Mouse (Mus musculus) embryonic facial prominence, embryonic 11.5 days (tissue): Measurements from ENCODE around the gene Slco1a6. TPM values are rescaled to one million over a fixed set of nuclear protein-coding genes. Genes with fewer than 3 reads are reported as not detected.
"Not testable (repeated sequence)": the region's sequence is repeated elsewhere in the genome, so short reads cannot be mapped to it uniquely, and the experiment has no call there.

ENCODE experiments used
- ATAC-seq: fragments of 200-750 bp; cut with Nextera tagmentation; replicated peaks from 2 replicates; pipeline ENCODE4 v1.8.0; 2017; ENCODE audit warnings: low read depth; ENCODE audit not compliant: insufficient number of reproducible peaks, low FRiP score, low TSS enrichment
- DNase-seq: peaks from one replicate; pipeline ENCODE4 v3.0.0-alpha.2; 2015; ENCODE audit warnings: low spot score
- H3K27ac ChIP-seq: fragments of 300-500 bp; sonication (generic); replicated peaks from 2 replicates; pipeline ENCODE4 v1.5.1; 2014; ENCODE audit warnings: mild to moderate bottlenecking, low read depth, low read length, control low read depth
- H3K27me3 ChIP-seq: fragments of 300-500 bp; sonication (generic); 2 replicates; pipeline ENCODE4 v1.6.1; 2014; ENCODE audit warnings: mild to moderate bottlenecking, low read length, moderate library complexity, mixed read lengths; ENCODE audit not compliant: control insufficient read depth, insufficient read depth
- H3K36me3 ChIP-seq: fragments of 300-500 bp; sonication (generic); replicated peaks from 2 replicates; pipeline ENCODE4 v1.6.1; 2014; ENCODE audit warnings: low read depth, mild to moderate bottlenecking, low read length, moderate library complexity, mixed read lengths; ENCODE audit not compliant: control insufficient read depth, insufficient read depth
- H3K4me1 ChIP-seq: fragments of 300-500 bp; sonication (generic); 2 replicates; pipeline ENCODE4 v1.6.1; 2014; ENCODE audit warnings: low read length, mixed read lengths; ENCODE audit not compliant: control insufficient read depth, insufficient read depth
- H3K4me2 ChIP-seq: fragments of 300-500 bp; sonication (generic); 2 replicates; pipeline ENCODE4 v1.6.1; 2014; ENCODE audit warnings: low read depth, mild to moderate bottlenecking, control low read depth, low read length, moderate library complexity
- H3K4me3 ChIP-seq: fragments of 300-500 bp; sonication (generic); 2 replicates; pipeline ENCODE4 v1.5.1; 2014; ENCODE audit warnings: low read depth, low read length, control low read depth
- H3K9ac ChIP-seq: fragments of 300-500 bp; sonication (generic); replicated peaks from 2 replicates; pipeline ENCODE4 v1.6.1; 2014; ENCODE audit warnings: mild to moderate bottlenecking, control low read depth, low read length
- H3K9me3 ChIP-seq: fragments of 300-500 bp; sonication (generic); replicated peaks from 2 replicates; pipeline ENCODE4 v1.6.1; 2016; ENCODE audit warnings: mild to moderate bottlenecking, low read length, inconsistent platforms, mixed read lengths; ENCODE audit not compliant: control insufficient read depth
- WGBS: fragments of 180-500 bp; shearing (Covaris S2); extraction: QIAGEN DNeasy Blood & Tissue Kit; methylation state at CpG from one replicate; pipeline ENCODE4 v1.1.7; 2014; 5-methylcytosine and 5-hydroxymethylcytosine counted together
- polyA plus RNA-seq: library from polyadenylated mRNA; unstranded; fragments of >200 nt; fragmentation: Nextera tagmentation; extraction: Ambion mirVana; gene quantifications from 2 replicates; pipeline ENCODE4 v1.2.1, GENCODE M21; 2014

The Slco1a6 gene
- polyA plus RNA-seq, 1 experiment from 2014 or later = not detected

DNA sequence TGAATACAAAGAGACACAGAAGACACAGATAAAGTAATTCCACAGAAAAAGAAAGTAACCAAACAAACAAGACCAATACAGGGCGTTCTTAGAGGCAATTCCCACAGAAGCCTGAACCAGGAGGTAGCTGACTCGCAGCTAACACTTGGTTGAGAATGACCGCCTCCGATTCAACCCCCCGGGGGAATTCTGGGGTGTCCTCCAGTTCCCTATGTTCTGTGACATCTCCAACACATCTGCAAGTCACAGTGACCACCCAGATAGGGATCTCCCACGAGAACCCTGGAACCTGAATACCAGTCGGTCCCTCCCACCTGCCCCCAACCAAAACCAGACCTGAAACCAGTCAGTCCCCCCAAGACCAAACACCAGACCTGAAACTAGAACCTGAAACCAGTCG lies 14.1 kb downstream of the Slco1a6 start:
- H3K9me3 ChIP-seq = no peaks in the 10 kb centered on the region
- no peak for DNase-seq
- no peaks in the 10 kb centered on the region for H3K4me1 ChIP-seq
- no peak overlapping the region for H3K4me2 ChIP-seq
- H3K36me3 ChIP-seq = no peaks in the 10 kb centered on the region
- H3K27ac ChIP-seq = no peak overlapping the region
- H3K27me3 ChIP-seq = no peaks in the 10 kb centered on the region
- H3K9ac ChIP-seq = no peak overlapping the region
- ATAC-seq = no peak
- H3K4me3 ChIP-seq = no peak overlapping the region
- 86% methylated on average over 8 of the region's 8 CpGs for WGBS

DNA sequence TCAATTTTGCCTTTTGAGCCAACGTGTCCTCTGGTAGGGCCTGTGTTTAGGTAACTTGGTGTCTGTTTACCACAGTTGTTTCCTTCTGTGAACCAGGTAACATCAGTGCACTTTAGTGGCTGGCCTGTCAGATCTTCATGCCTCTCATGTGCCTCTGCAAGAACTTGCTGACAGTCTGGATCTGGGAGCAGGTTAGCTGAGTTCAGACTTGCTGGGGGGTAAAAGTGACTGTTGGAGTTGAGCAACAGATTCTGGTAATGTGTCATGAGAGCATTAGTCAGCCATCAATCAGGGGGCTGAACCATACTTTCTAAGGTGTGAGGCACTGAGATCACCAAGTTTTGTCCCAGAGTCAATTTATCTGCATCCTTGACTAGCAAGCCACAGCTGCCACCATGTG lies 16.4 kb downstream of the Slco1a6 start:
- ATAC-seq = no peak

DNA sequence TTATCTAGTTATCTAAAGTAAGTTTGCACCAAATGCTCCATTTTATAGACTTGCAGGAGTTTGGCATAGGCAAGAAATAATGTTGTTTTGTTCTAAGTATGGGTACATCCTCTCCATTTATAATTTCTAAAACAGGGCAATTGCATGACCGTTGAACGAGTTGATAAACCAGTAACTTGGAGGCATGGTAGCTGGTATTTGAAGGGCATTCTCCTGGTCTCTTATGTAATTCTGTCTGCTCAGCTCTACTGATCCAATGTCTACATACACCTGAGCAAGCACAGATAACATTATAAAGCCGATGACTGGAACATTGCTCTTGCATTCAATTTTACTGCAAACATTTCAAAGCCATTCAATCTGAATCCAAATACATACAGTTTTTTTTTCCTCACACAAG lies 20.9 kb downstream of the Slco1a6 start:
- Histone ChIP-seq H3K27ac (no peak overlapping the region), H3K4me1 (no peaks in the 10 kb centered on the region), H3K27me3 (no peaks in the 10 kb centered on the region), H3K4me2 (no peak overlapping the region), H3K9ac (no peak overlapping the region), H3K36me3 (no peaks in the 10 kb centered on the region), H3K9me3 (no peaks in the 10 kb centered on the region), H3K4me3 (no peak overlapping the region)
- DNase-seq (no peak), ATAC-seq (no peak)
- WGBS = 93% methylated on average over 3 of the region's 3 CpGs

More for the DNA sequence above, 16.4 kb downstream of the Slco1a6 start:
- Histone ChIP-seq H3K9ac (no peak overlapping the region), H3K27me3 (no peaks in the 10 kb centered on the region), H3K36me3 (no peaks in the 10 kb centered on the region), H3K4me1 (no peaks in the 10 kb centered on the region), H3K4me2 (no peak overlapping the region), H3K27ac (no peak overlapping the region), H3K4me3 (no peak overlapping the region), H3K9me3 (no peaks in the 10 kb centered on the region)
- no peak for DNase-seq
- 77% methylated on average over 1 of the region's 1 CpGs for WGBS

DNA sequence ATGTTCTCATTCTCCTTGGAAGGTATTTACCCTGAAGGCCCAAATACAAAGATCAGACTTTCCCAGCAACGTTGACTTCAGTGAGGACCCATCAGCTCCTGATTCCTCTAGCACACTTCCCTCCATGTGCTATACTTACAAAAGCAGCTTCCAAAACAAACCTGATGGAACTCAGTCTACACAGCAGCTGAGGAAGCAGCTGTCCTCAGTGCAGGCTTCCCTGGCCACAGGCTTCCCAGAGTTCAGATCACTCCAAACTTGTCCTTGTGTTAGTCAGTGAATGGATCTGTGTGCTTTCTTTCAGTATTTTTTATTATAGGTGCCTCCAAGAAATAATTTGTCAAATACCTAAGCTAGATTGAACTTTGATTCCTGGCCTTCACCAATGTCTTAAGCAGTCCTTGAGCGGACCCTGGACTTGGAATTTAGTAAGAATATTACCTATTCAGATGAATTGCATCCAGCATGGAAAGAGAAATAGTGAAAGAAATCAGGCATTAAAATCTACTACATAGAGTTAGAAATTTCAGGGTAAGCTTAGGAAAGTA lies 22.4 kb downstream of the Slco1a6 start:
- ATAC-seq (no peak), DNase-seq (no peak)
- 67% methylated on average over 2 of the region's 2 CpGs for WGBS

DNA sequence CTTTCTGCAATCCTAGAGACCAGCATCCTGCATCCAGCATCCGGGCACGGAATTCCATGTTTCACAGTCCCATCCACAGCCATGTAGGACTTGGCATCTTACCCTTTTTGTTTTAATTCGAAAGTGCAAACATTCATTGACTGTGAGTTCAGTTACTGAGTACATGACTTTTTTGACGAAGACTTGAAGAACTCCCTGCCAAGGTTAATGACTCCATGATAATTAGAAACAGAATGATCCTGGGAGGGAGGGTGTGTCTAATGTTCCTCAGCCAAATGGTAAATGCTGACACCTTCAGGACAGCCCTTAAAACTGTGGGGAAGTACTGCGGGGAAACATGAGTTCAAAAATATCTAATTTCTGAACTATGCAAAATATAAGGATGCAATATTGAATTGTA lies 44.9 kb downstream of the Slco1a6 start:
- H3K4me1 ChIP-seq = no peaks in the 10 kb centered on the region
- H3K36me3 ChIP-seq = no peaks in the 10 kb centered on the region
- H3K9me3 ChIP-seq = no peaks in the 10 kb centered on the region
- H3K4me3 ChIP-seq = no peak overlapping the region
- WGBS = 71% methylated on average over 5 of the region's 5 CpGs
- ATAC-seq (no peak), DNase-seq (no peak)
- H3K9ac ChIP-seq = no peak overlapping the region
- H3K4me2 ChIP-seq = no peak overlapping the region
- H3K27me3 ChIP-seq = no peaks in the 10 kb centered on the region
- no peak overlapping the region for H3K27ac ChIP-seq

More for the DNA sequence above, 22.4 kb downstream of the Slco1a6 start:
- H3K9me3 ChIP-seq = no peaks in the 10 kb centered on the region
- no peak overlapping the region for H3K4me3 ChIP-seq
- no peak overlapping the region for H3K4me2 ChIP-seq
- H3K27me3 ChIP-seq = no peaks in the 10 kb centered on the region
- no peaks in the 10 kb centered on the region for H3K36me3 ChIP-seq
- no peaks in the 10 kb centered on the region for H3K4me1 ChIP-seq
- H3K9ac ChIP-seq = no peak overlapping the region
- no peak overlapping the region for H3K27ac ChIP-seq

DNA sequence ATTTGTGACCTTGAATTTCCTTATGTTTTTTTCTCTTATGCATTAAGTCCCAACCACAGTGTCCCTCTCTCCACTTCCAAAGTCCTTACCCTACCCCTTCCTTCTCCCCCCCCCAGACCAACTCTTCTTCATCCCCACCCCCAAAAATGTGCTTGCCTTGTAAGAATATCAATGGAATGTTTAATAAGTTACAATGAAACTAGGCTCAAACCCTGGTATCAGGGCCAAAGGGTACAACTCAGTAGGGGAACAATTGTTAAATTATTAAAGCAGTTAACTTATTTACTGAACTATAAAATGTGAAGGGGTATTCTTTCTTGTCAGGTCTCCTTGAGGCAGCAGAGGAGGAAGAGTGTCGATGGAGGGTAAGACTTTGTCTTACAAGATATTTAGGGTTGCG lies 47.1 kb downstream of the Slco1a6 start:
- Histone ChIP-seq H3K4me2 (no peak overlapping the region), H3K9me3 (no peaks in the 10 kb centered on the region), H3K9ac (no peak overlapping the region), H3K4me3 (no peak overlapping the region), H3K27ac (no peak overlapping the region), H3K36me3 (no peaks in the 10 kb centered on the region), H3K27me3 (no peaks in the 10 kb centered on the region), H3K4me1 (no peaks in the 10 kb centered on the region)
- no peak for ATAC-seq
- 93% methylated on average over 2 of the region's 2 CpGs for WGBS
- no peak for DNase-seq

DNA sequence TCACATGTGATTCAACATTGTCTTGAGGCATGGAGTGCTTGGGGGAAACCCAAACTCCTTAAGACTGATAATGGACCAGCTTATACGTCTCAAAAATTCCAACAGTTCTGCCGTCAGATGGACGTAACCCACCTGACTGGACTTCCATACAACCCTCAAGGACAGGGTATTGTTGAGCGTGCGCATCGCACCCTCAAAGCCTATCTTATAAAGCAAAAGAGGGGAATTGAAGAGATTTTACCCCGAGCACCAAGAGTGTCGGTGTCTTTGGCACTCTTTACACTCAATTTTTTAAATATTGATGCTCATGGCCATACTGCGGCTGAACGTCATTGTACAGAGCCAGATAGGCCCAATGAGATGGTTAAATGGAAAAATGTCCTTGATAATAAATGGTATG lies 54.2 kb downstream of the Slco1a6 start:
- not testable (repeated sequence) for H3K27me3 ChIP-seq, H3K4me1 ChIP-seq, H3K36me3 ChIP-seq, H3K9me3 ChIP-seq, ATAC-seq, H3K4me2 ChIP-seq, DNase-seq, H3K27ac ChIP-seq, H3K4me3 ChIP-seq, H3K9ac ChIP-seq
- WGBS = 100% methylated on average over 3 of the region's 10 CpGs

DNA sequence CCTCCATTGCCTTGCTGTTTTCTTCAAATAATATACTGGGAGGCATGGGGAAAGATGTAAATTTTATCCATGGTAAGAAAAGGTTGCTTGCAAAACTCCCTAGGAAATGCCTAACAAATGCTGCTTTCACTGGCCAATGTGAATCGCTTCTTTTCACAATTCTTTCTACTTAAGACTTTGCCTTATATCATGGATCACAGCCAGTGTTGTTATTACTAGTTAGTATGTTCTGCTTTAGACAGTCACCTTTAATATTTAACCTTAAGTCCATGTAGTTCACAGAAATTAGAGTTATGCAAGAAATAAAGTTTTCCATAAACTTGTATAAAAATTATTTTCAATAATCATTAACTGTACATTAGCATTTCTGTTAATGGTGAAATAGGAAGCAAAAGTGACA lies 60.0 kb downstream of the Slco1a6 start:
- Histone ChIP-seq H3K9me3 (no peaks in the 10 kb centered on the region), H3K4me3 (no peak overlapping the region), H3K4me2 (no peak overlapping the region), H3K36me3 (no peaks in the 10 kb centered on the region), H3K9ac (no peak overlapping the region), H3K4me1 (no peaks in the 10 kb centered on the region), H3K27me3 (no peaks in the 10 kb centered on the region), H3K27ac (no peak overlapping the region)
- DNase-seq (no peak), ATAC-seq (no peak)
- WGBS = 90% methylated on average over 1 of the region's 1 CpGs
